Mouse (Mus musculus): Measurements from ENCODE around the gene Dhx57.

DNA sequence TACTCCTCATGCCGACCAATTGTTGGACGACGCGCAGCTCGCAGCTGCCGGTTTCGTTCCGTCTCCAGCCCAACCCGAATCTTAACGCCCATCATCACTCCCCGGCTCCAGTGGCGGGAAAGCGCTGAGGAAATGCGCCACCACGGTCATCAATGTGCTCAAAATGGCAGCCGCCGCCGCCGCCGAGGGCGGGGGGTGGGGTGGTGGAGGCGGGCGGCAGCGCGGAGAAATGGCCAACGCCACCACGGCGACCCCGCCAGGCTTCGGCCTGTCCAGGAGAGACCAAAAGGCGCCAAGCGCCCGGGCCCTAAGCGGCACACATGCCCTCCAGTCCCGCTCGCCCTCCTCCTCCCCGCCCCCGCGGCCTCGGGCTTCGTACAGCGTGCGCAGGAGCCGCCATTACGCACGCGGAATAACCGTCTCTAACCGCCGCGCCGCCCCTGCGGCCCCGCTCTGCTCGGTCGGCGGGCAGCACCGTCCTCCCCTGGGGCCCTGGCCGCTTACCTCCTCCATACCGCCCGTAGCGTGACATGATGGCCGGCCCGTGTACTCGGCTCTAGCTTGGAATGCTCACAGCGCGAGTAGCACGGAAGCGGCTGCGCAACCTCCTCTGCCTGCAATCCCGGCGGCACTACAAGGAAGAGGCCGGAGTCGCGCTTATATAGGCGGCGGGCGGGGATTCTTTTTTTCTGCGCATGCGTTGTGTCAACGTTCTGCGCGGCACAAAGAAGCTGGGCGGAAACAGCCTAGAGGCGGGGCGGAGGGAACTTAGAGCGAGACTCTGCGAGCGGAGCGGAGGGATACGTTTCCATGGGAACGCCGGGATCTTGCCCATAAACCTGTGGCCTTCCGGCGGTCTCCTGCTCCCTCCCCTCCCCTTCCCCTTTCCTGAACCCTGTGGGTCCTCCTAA, 83.3 kb downstream of the Dhx57 start, which contains the start of the genes Srsf7 and Ttc39d:
- TF ChIP-seq CTCF (IDR thresholded peaks at IDR 0.05) (no peak), EP300 (IDR thresholded peaks at IDR 0.05) (peak; percentile 36; the same call in 1 of the 2 replicates)
